Mouse (Mus musculus): Measurements from ENCODE around the gene Barhl1. TPM values are rescaled to one million over a fixed set of nuclear protein-coding genes. Genes with fewer than 3 reads are reported as not detected.

Gene Barhl1
- polyA plus RNA-seq, 1 experiment from 2014 or later, result not detected

- Histone ChIP-seq H3K27ac (ENCODE audit: low read depth, low read length) (no peak overlapping the region), H3K27me3 (replicated peaks; ENCODE audit: control insufficient read depth, insufficient read depth, low read length) (peaks cover 73% of the 10 kb centered on the region), H3K9ac (ENCODE audit: low read depth, low read length) (no peak overlapping the region), H3K4me3 (ENCODE audit: low read depth, low read length) (peak overlapping the region; percentile 32), H3K9me3 (ENCODE audit: control insufficient read depth, low read length) (no peaks in the 10 kb centered on the region), H3K36me3 (ENCODE audit: control insufficient read depth, insufficient read depth, low read length) (peaks cover 2% of the 10 kb centered on the region; the same call in 1 of the 2 replicates), H3K4me1 (replicated peaks; ENCODE audit: control insufficient read depth, insufficient read depth, low read length) (peaks cover 6% of the 10 kb centered on the region), H3K4me2 (peak overlapping the region; percentile 47)
- ATAC-seq (replicated peaks; ENCODE audit: low FRiP score), result no peak
- WGBS, result 2% methylated on average over 39 of the region's 39 CpGs
- DNase-seq (ENCODE audit: low spot score), result peak; percentile 50
Observed at GRCm38 (mm10) chr2:28908389-28909153, 7.9 kb downstream of the Barhl1 start.

GRCm38 (mm10) chr2:28907691-28908388 is 8.6 kb downstream of the Barhl1 start:
- no peak overlapping the region for H3K9ac ChIP-seq (ENCODE audit: low read depth, low read length)
- peaks cover 6% of the 10 kb centered on the region for H3K4me1 ChIP-seq (replicated peaks; ENCODE audit: control insufficient read depth, insufficient read depth, low read length)
- no peak overlapping the region for H3K27ac ChIP-seq (ENCODE audit: low read depth, low read length)
- ATAC-seq (replicated peaks; ENCODE audit: low FRiP score) (no peak), DNase-seq (ENCODE audit: low spot score) (no peak)
- peak overlapping the region; percentile 32 for H3K4me3 ChIP-seq (ENCODE audit: low read depth, low read length)
- peak overlapping the region; percentile 47 for H3K4me2 ChIP-seq
- no peaks in the 10 kb centered on the region for H3K9me3 ChIP-seq (ENCODE audit: control insufficient read depth, low read length)
- H3K36me3 ChIP-seq (ENCODE audit: control insufficient read depth, insufficient read depth, low read length), result peaks cover 2% of the 10 kb centered on the region; the same call in 1 of the 2 replicates
- peaks cover 66% of the 10 kb centered on the region for H3K27me3 ChIP-seq (replicated peaks; ENCODE audit: control insufficient read depth, insufficient read depth, low read length)
- 10% methylated on average over 10 of the region's 10 CpGs for WGBS

DNA sequence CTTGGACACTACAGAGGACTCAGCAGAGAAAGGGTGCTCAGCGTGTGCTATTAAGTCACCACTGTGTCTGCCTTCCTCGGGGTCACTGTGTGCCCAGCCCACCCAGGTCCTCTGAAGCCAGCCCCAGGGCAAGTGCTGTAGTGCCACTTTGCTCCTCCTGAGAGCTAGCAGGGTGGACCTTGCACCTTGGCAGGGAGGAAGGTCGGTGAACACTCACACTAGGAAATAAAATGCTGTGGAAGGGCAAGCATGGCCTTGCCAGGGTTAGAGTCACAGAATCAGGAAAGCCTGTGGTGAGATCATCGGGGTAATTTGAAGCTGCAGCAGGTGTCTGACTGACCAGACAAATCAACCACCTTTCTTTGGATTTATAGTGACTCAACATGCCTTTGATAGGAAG is 10.9 kb downstream of the Barhl1 start:
- peaks cover 6% of the 10 kb centered on the region for H3K4me1 ChIP-seq (replicated peaks; ENCODE audit: control insufficient read depth, insufficient read depth, low read length)
- no peak overlapping the region for H3K9ac ChIP-seq (ENCODE audit: low read depth, low read length)
- peaks cover 9% of the 10 kb centered on the region for H3K36me3 ChIP-seq (ENCODE audit: control insufficient read depth, insufficient read depth, low read length)
- no peak for DNase-seq (ENCODE audit: low spot score)
- no peak for ATAC-seq (replicated peaks; ENCODE audit: low FRiP score)
- H3K9me3 ChIP-seq (ENCODE audit: control insufficient read depth, low read length), result no peaks in the 10 kb centered on the region
- H3K27ac ChIP-seq (ENCODE audit: low read depth, low read length), result no peak overlapping the region
- no peak overlapping the region for H3K4me3 ChIP-seq (ENCODE audit: low read depth, low read length)
- H3K4me2 ChIP-seq, result no peak overlapping the region
- WGBS, result 84% methylated on average over 4 of the region's 4 CpGs
- peaks cover 43% of the 10 kb centered on the region for H3K27me3 ChIP-seq (replicated peaks; ENCODE audit: control insufficient read depth, insufficient read depth, low read length)

GRCm38 (mm10) chr2:28904786-28905185 is 11.7 kb downstream of the Barhl1 start:
- peaks cover 9% of the 10 kb centered on the region for H3K36me3 ChIP-seq (ENCODE audit: control insufficient read depth, insufficient read depth, low read length)

DNA sequence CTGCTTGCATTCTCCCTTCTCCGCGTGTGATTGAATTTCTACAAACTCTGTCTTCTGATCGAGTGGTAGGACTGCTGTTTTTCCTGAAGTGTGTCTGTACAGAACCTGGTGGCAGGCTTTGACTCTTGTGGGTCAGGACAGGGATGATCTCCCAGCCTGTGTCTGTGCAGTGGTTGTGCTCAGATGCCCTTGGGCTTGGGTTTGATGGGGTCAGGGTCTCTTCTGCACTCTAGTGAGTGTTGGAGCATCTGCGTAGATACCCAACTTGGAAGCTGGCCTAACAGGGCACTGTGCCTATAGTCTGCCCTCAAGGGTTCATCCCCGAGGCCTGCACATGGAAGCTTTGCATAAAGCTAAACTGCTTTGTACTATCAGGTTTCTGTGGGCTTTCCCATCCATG is 12.6 kb downstream of the Barhl1 start:
- peaks cover 26% of the 10 kb centered on the region for H3K27me3 ChIP-seq (replicated peaks; ENCODE audit: control insufficient read depth, insufficient read depth, low read length)
- no peak overlapping the region for H3K4me2 ChIP-seq
- H3K9ac ChIP-seq (ENCODE audit: low read depth, low read length), result no peak overlapping the region
- DNase-seq (ENCODE audit: low spot score) (no peak), ATAC-seq (replicated peaks; ENCODE audit: low FRiP score) (no peak)
- 91% methylated on average over 5 of the region's 5 CpGs for WGBS
- H3K36me3 ChIP-seq (ENCODE audit: control insufficient read depth, insufficient read depth, low read length), result peaks cover 9% of the 10 kb centered on the region
- no peaks in the 10 kb centered on the region for H3K9me3 ChIP-seq (ENCODE audit: control insufficient read depth, low read length)
- no peak overlapping the region for H3K4me3 ChIP-seq (ENCODE audit: low read depth, low read length)
- H3K27ac ChIP-seq (ENCODE audit: low read depth, low read length), result no peak overlapping the region
- H3K4me1 ChIP-seq (replicated peaks; ENCODE audit: control insufficient read depth, insufficient read depth, low read length), result peaks cover 5% of the 10 kb centered on the region

More at GRCm38 (mm10) chr2:28904786-28905185, 11.7 kb downstream of the Barhl1 start:
- DNase-seq (ENCODE audit: low spot score) (no peak), ATAC-seq (replicated peaks; ENCODE audit: low FRiP score) (no peak)
- Histone ChIP-seq H3K4me3 (ENCODE audit: low read depth, low read length) (no peak overlapping the region), H3K27me3 (replicated peaks; ENCODE audit: control insufficient read depth, insufficient read depth, low read length) (peaks cover 35% of the 10 kb centered on the region), H3K4me2 (no peak overlapping the region), H3K4me1 (replicated peaks; ENCODE audit: control insufficient read depth, insufficient read depth, low read length) (peaks cover 6% of the 10 kb centered on the region), H3K9ac (ENCODE audit: low read depth, low read length) (no peak overlapping the region), H3K9me3 (ENCODE audit: control insufficient read depth, low read length) (no peaks in the 10 kb centered on the region), H3K27ac (ENCODE audit: low read depth, low read length) (no peak overlapping the region)
- 85% methylated on average over 9 of the region's 9 CpGs for WGBS

DNA sequence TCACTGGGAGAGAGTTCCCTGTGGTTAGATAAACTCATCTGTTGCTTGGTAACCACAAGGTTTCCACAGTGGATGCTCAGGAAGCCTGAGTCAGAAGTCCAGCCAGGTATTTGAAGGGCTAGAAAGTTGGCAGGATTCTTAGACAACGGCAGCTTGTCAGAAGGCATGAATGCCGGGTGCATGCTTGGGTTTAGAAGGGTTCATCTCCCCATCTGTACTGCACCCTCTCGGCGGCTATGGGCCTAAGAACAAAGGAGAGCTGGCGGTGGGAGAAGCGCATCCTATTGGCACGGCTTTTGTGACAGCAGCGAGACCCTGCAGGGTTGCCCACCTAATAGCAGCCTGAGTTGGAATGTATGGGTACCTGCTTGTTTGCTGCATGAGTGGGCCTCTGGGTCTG is 14.2 kb downstream of the Barhl1 start:
- Histone ChIP-seq H3K36me3 (ENCODE audit: control insufficient read depth, insufficient read depth, low read length) (peaks cover 9% of the 10 kb centered on the region), H3K27me3 (replicated peaks; ENCODE audit: control insufficient read depth, insufficient read depth, low read length) (peaks cover 10% of the 10 kb centered on the region), H3K4me1 (replicated peaks; ENCODE audit: control insufficient read depth, insufficient read depth, low read length) (no peaks in the 10 kb centered on the region), H3K9me3 (ENCODE audit: control insufficient read depth, low read length) (no peaks in the 10 kb centered on the region), H3K4me2 (no peak overlapping the region), H3K27ac (ENCODE audit: low read depth, low read length) (no peak overlapping the region), H3K9ac (ENCODE audit: low read depth, low read length) (no peak overlapping the region), H3K4me3 (ENCODE audit: low read depth, low read length) (no peak overlapping the region)
- 95% methylated on average over 8 of the region's 8 CpGs for WGBS
- no peak for DNase-seq (ENCODE audit: low spot score)
- ATAC-seq (replicated peaks; ENCODE audit: low FRiP score), result no peak

GRCm38 (mm10) chr2:28897340-28897899 is 19.0 kb downstream of the Barhl1 start:
- Histone ChIP-seq H3K9me3 (ENCODE audit: control insufficient read depth, low read length) (no peaks in the 10 kb centered on the region), H3K27me3 (replicated peaks; ENCODE audit: control insufficient read depth, insufficient read depth, low read length) (no peaks in the 10 kb centered on the region), H3K4me3 (ENCODE audit: low read depth, low read length) (no peak overlapping the region), H3K9ac (ENCODE audit: low read depth, low read length) (no peak overlapping the region), H3K27ac (ENCODE audit: low read depth, low read length) (no peak overlapping the region), H3K4me1 (replicated peaks; ENCODE audit: control insufficient read depth, insufficient read depth, low read length) (peaks cover 3% of the 10 kb centered on the region; the same call in 1 of the 2 replicates), H3K4me2 (no peak overlapping the region), H3K36me3 (ENCODE audit: control insufficient read depth, insufficient read depth, low read length) (peaks cover 21% of the 10 kb centered on the region)
- no peak for DNase-seq (ENCODE audit: low spot score)
- WGBS, result 74% methylated on average over 4 of the region's 4 CpGs
- ATAC-seq (replicated peaks; ENCODE audit: low FRiP score), result no peak

GRCm38 (mm10) chr2:28895876-28896275 is 20.6 kb downstream of the Barhl1 start:
- Histone ChIP-seq H3K4me2 (no peak overlapping the region), H3K4me3 (ENCODE audit: low read depth, low read length) (no peak overlapping the region), H3K9ac (ENCODE audit: low read depth, low read length) (no peak overlapping the region), H3K4me1 (replicated peaks; ENCODE audit: control insufficient read depth, insufficient read depth, low read length) (peaks cover 3% of the 10 kb centered on the region; the same call in 1 of the 2 replicates), H3K27me3 (replicated peaks; ENCODE audit: control insufficient read depth, insufficient read depth, low read length) (no peaks in the 10 kb centered on the region), H3K36me3 (ENCODE audit: control insufficient read depth, insufficient read depth, low read length) (peaks cover 17% of the 10 kb centered on the region), H3K9me3 (ENCODE audit: control insufficient read depth, low read length) (no peaks in the 10 kb centered on the region), H3K27ac (ENCODE audit: low read depth, low read length) (no peak overlapping the region)
- DNase-seq (ENCODE audit: low spot score) (no peak), ATAC-seq (replicated peaks; ENCODE audit: low FRiP score) (no peak)
- 92% methylated on average over 7 of the region's 7 CpGs for WGBS
